Mouse (Mus musculus): Measurements from ENCODE around the gene Fbxw11. TPM values are rescaled to one million over a fixed set of nuclear protein-coding genes. Genes with fewer than 3 reads are reported as not detected.

Gene Fbxw11
- polyA plus RNA-seq, 1 experiment, result 29.8 TPM

GRCm38 (mm10) chr11:32725171-32725570 is 82.6 kb downstream of the Fbxw11 start:
- Histone ChIP-seq H3K4me1 (ENCODE audit: control insufficient read depth, insufficient read depth, insufficient read length, low read length) (peaks cover 5% of the 10 kb centered on the region; the same call in 1 of the 2 replicates), H3K4me3 (ENCODE audit: low read depth, low read length) (no peak overlapping the region), H3K36me3 (ENCODE audit: control insufficient read depth, insufficient read depth, low read length) (peaks cover 12% of the 10 kb centered on the region), H3K27ac (ENCODE audit: insufficient read depth, low read depth, low read length) (no peak overlapping the region), H3K27me3 (ENCODE audit: control insufficient read depth, insufficient read depth, low read length) (no peaks in the 10 kb centered on the region)
- 90% methylated on average over 9 of the region's 9 CpGs for WGBS
- TF ChIP-seq CTCF (IDR thresholded peaks at IDR 0.05; ENCODE audit: extremely low read depth, insufficient read length, insufficient replicate concordance, low read depth, low read length) (no peak), POLR2A (IDR thresholded peaks at IDR 0.05; ENCODE audit: low read depth, low read length) (no peak)

- H3K4me3 ChIP-seq (ENCODE audit: low read depth, low read length), result no peak overlapping the region
- TF ChIP-seq CTCF (IDR thresholded peaks at IDR 0.05; ENCODE audit: extremely low read depth, insufficient read length, insufficient replicate concordance, low read depth, low read length) (no peak), POLR2A (IDR thresholded peaks at IDR 0.05; ENCODE audit: low read depth, low read length) (no peak)
- WGBS, result 30% methylated on average over 5 of the region's 5 CpGs
- H3K4me1 ChIP-seq (ENCODE audit: control insufficient read depth, insufficient read depth, insufficient read length, low read length), result peaks cover 5% of the 10 kb centered on the region; the same call in 1 of the 2 replicates
- H3K27ac ChIP-seq (ENCODE audit: insufficient read depth, low read depth, low read length), result no peak overlapping the region
- no peaks in the 10 kb centered on the region for H3K27me3 ChIP-seq (ENCODE audit: control insufficient read depth, insufficient read depth, low read length)
- H3K36me3 ChIP-seq (ENCODE audit: control insufficient read depth, insufficient read depth, low read length), result peaks cover 35% of the 10 kb centered on the region
These were observed 89.9 kb downstream of the Fbxw11 start for GRCm38 (mm10) chr11:32732467-32732866.

GRCm38 (mm10) chr11:32733195-32733594 is 90.7 kb downstream of the Fbxw11 start:
- 90% methylated on average over 6 of the region's 6 CpGs for WGBS

GRCm38 (mm10) chr11:32736371-32736770 is 93.8 kb downstream of the Fbxw11 start:
- Histone ChIP-seq H3K36me3 (ENCODE audit: control insufficient read depth, insufficient read depth, low read length) (peaks cover 57% of the 10 kb centered on the region), H3K4me1 (ENCODE audit: control insufficient read depth, insufficient read depth, insufficient read length, low read length) (no peaks in the 10 kb centered on the region), H3K27ac (ENCODE audit: insufficient read depth, low read depth, low read length) (no peak overlapping the region), H3K4me3 (ENCODE audit: low read depth, low read length) (no peak overlapping the region), H3K27me3 (ENCODE audit: control insufficient read depth, insufficient read depth, low read length) (no peaks in the 10 kb centered on the region)
- WGBS, result 92% methylated on average over 2 of the region's 2 CpGs
- TF ChIP-seq POLR2A (IDR thresholded peaks at IDR 0.05; ENCODE audit: low read depth, low read length), result no peak
- TF ChIP-seq CTCF (IDR thresholded peaks at IDR 0.05; ENCODE audit: extremely low read depth, insufficient read length, insufficient replicate concordance, low read depth, low read length), result no peak

More at GRCm38 (mm10) chr11:32733195-32733594, 90.7 kb downstream of the Fbxw11 start:
- no peak for TF ChIP-seq POLR2A (IDR thresholded peaks at IDR 0.05; ENCODE audit: low read depth, low read length)
- no peak for TF ChIP-seq CTCF (IDR thresholded peaks at IDR 0.05; ENCODE audit: extremely low read depth, insufficient read length, insufficient replicate concordance, low read depth, low read length)
- no peaks in the 10 kb centered on the region for H3K27me3 ChIP-seq (ENCODE audit: control insufficient read depth, insufficient read depth, low read length)
- peaks cover 5% of the 10 kb centered on the region; the same call in 1 of the 2 replicates for H3K4me1 ChIP-seq (ENCODE audit: control insufficient read depth, insufficient read depth, insufficient read length, low read length)
- no peak overlapping the region for H3K27ac ChIP-seq (ENCODE audit: insufficient read depth, low read depth, low read length)
- H3K4me3 ChIP-seq (ENCODE audit: low read depth, low read length), result no peak overlapping the region
- peaks cover 42% of the 10 kb centered on the region for H3K36me3 ChIP-seq (ENCODE audit: control insufficient read depth, insufficient read depth, low read length)

- H3K4me1 ChIP-seq (ENCODE audit: control insufficient read depth, insufficient read depth, insufficient read length, low read length), result no peaks in the 10 kb centered on the region
- 95% methylated on average over 5 of the region's 5 CpGs for WGBS
- H3K27ac ChIP-seq (ENCODE audit: insufficient read depth, low read depth, low read length), result no peak overlapping the region
- TF ChIP-seq CTCF (IDR thresholded peaks at IDR 0.05; ENCODE audit: extremely low read depth, insufficient read length, insufficient replicate concordance, low read depth, low read length) (no peak), POLR2A (IDR thresholded peaks at IDR 0.05; ENCODE audit: low read depth, low read length) (no peak)
- no peaks in the 10 kb centered on the region for H3K27me3 ChIP-seq (ENCODE audit: control insufficient read depth, insufficient read depth, low read length)
- H3K36me3 ChIP-seq (ENCODE audit: control insufficient read depth, insufficient read depth, low read length), result peaks cover 61% of the 10 kb centered on the region
- no peak overlapping the region for H3K4me3 ChIP-seq (ENCODE audit: low read depth, low read length)
These were observed 95.2 kb downstream of the Fbxw11 start for GRCm38 (mm10) chr11:32737729-32738128.

GRCm38 (mm10) chr11:32743891-32744290 is 101.4 kb downstream of the Fbxw11 start:
- H3K36me3 ChIP-seq (ENCODE audit: control insufficient read depth, insufficient read depth, low read length), result peaks cover 49% of the 10 kb centered on the region

GRCm38 (mm10) chr11:32744463-32744862 is 101.9 kb downstream of the Fbxw11 start:
- Histone ChIP-seq H3K4me1 (ENCODE audit: control insufficient read depth, insufficient read depth, insufficient read length, low read length) (peaks cover 11% of the 10 kb centered on the region; the same call in 1 of the 2 replicates), H3K27me3 (ENCODE audit: control insufficient read depth, insufficient read depth, low read length) (no peaks in the 10 kb centered on the region), H3K27ac (ENCODE audit: insufficient read depth, low read depth, low read length) (no peak overlapping the region), H3K36me3 (ENCODE audit: control insufficient read depth, insufficient read depth, low read length) (peaks cover 47% of the 10 kb centered on the region), H3K4me3 (ENCODE audit: low read depth, low read length) (no peak overlapping the region)
- TF ChIP-seq POLR2A (IDR thresholded peaks at IDR 0.05; ENCODE audit: low read depth, low read length) (no peak), CTCF (IDR thresholded peaks at IDR 0.05; ENCODE audit: extremely low read depth, insufficient read length, insufficient replicate concordance, low read depth, low read length) (no peak)
- 85% methylated on average over 7 of the region's 7 CpGs for WGBS

More at GRCm38 (mm10) chr11:32743891-32744290, 101.4 kb downstream of the Fbxw11 start:
- TF ChIP-seq POLR2A (IDR thresholded peaks at IDR 0.05; ENCODE audit: low read depth, low read length) (no peak), CTCF (IDR thresholded peaks at IDR 0.05; ENCODE audit: extremely low read depth, insufficient read length, insufficient replicate concordance, low read depth, low read length) (no peak)
- 81% methylated on average over 5 of the region's 5 CpGs for whole genome bisulfite sequencing
- Histone ChIP-seq H3K4me1 (ENCODE audit: control insufficient read depth, insufficient read depth, insufficient read length, low read length) (peaks cover 11% of the 10 kb centered on the region; the same call in 1 of the 2 replicates), H3K4me3 (ENCODE audit: low read depth, low read length) (no peak overlapping the region), H3K27ac (ENCODE audit: insufficient read depth, low read depth, low read length) (no peak overlapping the region), H3K27me3 (ENCODE audit: control insufficient read depth, insufficient read depth, low read length) (no peaks in the 10 kb centered on the region)

Data from small intestine, adult 2 months (tissue).